Mouse (Mus musculus): ENCODE results near the gene Kcnk18.

The Kcnk18 gene

DNA sequence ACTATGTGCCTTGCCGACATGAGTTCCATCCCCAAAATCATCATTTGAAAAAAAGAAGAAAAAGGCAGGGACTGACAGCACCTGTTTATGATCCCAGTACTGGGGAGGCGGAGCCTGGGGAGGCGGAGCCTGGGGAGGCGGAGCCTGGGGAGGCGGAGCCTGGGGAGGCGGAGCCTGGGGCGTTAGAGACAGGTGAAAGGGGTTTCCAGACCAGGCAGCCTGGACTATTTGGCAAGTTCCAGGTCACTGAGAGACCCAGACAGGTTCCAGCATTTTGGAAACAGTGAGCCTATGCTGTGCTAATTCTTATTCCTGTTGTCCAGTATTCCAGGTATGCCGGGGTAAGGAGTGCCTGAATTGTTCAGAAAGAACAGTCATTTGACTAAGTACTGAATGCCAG, at the start of gene Kcnk18:
Kcnk18 (plus strand) TSS at position 224 of the 400 bp plus-strand sequence.
- DNase-seq (ENCODE audit: low read depth in 2 of 2, low spot score in 2 of 2): no peak

DNA sequence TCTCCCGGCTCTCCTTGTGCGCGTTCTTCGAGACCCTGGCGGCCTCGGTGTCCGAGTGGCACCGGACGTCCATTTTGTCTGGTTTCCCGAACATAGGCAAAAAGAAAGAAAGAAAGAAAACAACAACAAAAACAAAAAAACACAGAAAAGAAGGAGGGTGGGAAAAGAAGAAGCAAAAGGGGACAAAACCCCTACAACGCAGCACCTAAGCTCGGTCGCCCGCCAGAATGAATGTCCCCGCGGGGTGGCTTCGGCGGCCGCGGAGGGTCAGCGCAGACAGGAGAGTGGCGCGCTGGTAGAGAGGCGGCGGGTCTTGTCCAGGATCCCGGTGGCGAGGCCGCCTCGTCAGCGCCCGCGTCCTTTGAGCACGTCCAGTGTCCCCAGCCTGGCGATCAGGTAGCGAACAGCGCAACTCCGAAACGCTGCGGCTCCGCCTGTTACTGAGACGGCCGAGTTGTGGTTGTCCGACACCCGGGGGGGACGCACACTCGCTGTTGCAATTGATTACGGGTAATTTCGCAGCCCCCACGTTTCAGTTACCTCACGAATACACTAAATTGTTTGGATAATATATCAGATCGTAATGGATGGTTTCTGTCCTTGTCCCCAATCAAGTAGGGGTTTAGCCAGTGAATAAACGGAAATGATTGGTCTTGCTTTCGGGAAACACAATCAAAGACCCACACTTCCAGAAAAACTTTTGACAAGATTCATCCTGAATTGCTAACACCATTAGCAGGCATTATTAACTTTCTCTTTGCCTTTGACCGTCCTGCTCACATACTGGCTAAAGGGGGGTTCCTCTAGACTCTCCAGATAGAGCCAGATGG, 48.9 kb upstream of the Kcnk18 start, which contains the start of gene Vax1:
Vax1 (minus strand) TSS at position 121 of the 830 bp plus-strand sequence.
- no peak for DNase-seq (ENCODE audit: low read depth in 2 of 2, low spot score in 2 of 2)

DNA sequence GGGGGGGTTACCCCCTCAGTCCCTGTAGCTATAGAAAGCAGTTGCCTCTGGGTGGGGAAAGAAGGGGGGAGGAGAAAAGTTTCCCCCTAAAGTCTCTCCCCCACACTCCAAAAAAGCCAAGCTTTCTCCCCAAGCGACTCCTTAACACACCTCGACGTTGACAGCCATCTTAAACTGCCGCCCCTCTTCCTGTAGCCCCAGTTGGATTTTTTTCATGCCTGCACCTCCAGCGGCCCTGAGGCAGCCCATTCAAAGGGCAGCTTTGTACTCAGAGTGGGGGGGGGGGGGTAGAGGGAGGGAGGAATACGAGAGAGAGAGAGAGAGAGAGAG, 48.3 kb upstream of the Kcnk18 start:
- no peak for DNase-seq (ENCODE audit: low read depth in 2 of 2, low spot score in 2 of 2)

DNA sequence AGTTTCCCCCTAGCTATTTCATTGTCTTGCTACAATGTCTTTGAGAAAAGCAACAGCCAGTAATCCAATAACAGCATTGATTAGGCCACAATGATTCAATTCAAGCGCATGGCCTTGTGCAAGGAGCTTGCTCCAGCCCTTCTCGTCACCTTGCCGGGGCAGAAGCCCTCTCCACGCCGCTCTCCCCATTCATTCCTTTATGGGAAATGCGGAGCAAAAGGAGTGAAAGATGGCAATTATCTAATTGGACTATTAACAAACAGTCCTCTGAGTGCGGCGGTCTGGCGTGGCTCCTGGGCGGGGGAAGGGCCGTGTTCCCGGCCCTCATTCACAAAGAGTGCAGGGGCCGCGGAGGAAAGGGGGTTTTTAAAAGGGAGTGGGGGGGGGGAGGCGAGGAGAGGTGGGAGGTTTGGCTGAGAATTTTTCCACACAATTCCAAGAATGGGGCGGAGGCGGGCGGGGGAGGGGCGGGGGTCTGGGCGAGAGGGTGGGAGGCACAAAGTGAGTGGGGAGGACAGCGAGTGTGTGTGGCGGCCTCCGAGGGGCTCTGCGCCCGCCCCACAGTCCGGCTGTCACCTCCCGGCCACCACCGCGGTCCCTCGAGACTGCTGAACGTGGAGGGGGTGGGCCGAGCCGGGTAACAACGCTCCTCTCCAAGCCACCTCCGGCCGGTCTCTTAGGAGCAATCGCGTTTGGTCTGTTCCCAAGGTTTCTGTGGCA, 47.7 kb upstream of the Kcnk18 start:
- DNase-seq (ENCODE audit: low read depth in 2 of 2, low spot score in 2 of 2): no peak

DNA sequence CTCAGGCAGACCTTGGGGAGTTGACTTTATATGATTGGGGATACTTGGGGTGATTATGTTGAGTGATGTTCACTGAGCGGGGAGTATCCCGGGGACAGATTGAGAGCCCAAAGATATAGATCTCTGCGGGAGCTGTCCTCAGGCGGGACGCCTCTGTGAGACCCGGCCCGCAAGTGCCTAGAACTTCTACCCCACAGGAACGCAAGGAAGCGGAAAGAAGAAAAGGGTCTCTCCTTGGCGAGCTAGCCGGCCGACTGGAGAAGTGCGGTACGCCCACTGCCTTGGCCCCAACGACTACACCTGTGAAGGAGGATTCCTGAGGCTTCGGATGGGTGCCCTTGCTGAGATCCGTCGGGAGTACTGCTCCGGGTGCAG, 47.2 kb upstream of the Kcnk18 start:
- DNase-seq (ENCODE audit: low read depth in 2 of 2, low spot score in 2 of 2): no peak

DNA sequence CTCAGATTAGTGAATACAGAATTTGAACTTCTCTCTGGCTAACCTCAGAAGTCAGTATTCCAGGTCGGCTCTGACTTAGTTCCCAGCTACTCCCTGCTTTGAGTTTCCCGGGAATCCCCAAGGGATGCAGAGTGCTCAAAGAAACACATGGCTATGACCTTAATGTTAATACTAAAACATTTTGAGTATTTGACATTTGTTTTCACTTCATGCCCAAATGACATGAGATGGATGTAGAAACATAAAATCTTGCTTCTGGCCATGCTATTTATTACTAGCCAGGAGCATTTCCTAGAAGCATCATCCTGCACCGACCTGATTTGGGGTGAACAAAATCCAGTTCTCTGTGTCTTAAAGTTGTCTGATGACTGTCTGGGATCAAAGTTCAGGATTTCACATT, 46.2 kb upstream of the Kcnk18 start:
- no peak for DNase-seq (ENCODE audit: low read depth in 2 of 2, low spot score in 2 of 2)

DNA sequence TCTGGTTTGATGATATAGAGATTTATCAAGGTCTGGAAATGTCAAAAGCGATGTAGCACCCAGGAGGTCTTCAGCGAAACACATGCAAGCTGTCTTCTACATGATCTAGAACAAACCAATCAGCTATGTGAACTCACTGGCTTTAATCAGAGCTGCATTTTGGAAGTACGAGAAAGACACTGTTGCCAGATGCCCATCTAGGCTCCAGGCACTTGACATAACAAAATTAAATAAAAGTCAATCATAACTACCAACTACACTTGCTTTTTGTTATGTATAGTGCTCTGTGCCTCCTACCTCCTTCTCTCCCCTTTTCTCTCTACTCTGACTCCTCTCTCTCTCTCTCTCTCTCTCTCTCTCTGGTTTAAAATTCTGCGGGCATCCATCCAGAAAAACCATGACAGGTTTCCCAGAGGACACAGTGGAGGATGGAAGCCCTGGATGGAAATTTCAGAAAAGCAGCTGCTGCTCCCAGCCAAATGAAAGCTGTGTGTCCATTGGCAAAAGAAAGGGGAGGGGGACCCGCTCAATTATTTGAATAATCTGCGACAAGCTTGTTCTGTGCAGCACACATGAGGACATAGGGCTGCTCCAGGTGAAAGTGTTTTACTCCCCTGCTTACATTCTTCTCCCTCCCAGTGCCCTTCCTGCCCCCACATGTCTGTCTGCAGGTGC, 45.5 kb upstream of the Kcnk18 start:
- DNase-seq (ENCODE audit: low read depth in 2 of 2, low spot score in 2 of 2): no peak

DNA sequence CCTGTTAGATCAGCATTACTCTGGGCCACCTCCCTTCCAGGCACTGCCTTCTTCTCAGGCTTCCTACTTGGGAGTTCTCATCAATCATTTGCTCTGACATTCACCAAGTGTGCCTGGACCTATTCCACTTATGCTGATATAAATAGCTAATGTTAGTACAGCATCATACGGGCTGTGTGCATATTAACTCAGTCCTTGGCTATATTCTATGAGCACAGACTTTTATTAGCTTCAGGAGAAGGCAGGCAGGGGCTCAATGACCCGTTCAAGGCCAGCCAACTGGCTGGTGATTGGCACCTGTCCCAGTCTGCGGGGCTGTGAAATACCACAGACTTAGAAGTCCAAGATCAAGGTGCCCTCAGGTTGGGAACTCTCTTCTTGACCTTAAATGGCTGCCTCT, 35.0 kb upstream of the Kcnk18 start:
- DNase-seq (ENCODE audit: low read depth in 2 of 2, low spot score in 2 of 2): no peak

DNA sequence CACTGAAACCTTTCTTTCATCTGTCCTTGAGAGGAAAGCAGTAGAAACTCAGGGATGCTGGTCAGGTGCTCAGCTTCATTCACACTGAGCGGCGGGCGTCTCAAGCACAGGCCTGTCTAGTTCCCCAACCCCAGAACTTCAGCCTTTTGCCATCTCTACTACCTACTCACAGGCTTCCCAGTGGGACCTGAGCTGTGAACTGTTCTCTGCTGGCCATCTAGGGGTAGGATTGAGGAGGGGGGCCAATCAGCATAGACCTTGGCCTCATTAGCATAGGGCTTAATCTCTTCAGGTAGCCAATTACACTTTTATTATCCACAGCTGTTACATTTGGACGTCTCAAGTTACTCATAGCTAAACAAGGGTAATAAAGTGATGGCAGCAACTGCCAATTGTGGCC, 30.0 kb upstream of the Kcnk18 start:
- DNase-seq (ENCODE audit: low read depth in 2 of 2, low spot score in 2 of 2): no peak

DNA sequence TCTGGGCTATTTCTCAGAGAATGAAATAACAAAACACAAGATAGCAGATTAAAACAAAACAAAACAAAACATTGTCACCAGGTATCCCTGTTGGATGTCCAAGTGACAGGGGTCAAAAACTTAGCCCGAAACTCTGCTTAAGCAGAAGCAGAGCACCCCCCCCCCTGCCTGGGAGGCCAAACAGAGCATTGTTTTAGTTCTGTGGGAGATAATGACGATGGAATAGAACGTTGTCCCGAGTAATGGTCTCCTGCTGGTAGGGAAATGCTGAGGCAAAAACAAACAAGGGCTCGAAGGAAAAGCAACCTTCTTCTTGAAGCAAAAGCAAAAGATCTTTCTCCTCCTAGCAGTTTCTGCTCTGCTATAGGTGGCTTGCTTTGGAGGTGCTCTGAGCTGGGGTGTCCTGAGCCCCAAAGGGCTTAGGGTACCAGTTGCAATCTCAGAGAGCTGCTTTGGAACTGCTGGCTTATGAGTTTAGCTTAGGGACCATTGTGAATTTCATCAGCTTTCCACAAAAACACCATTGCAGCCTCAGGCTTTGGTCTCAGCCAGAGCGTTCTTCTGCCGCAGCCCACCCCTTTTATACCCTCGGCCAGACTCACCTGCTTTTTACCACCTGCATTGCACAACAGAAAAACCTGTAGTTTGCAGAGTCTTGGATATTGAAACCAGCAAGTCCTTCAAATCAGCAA, 28.4 kb upstream of the Kcnk18 start:
- DNase-seq (ENCODE audit: low read depth in 2 of 2, low spot score in 2 of 2): no peak

DNA sequence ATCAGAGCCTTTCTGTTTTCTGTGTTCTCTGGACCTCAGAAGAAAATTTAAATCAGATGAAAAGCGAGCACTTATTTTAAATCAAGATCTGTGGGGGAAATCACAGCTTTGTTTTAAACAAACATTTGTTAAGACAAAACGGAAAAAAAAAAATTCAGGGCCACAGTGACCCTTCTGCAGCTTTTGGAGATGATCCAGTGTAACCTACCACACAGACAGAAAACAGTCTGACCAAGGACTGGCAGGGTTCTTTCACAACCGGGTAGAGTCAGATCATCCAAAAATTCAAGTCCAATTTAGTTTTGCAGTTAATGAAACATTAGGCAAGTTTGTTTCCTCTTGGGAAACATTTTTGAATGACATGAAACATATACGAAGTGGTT, 27.9 kb upstream of the Kcnk18 start:
- DNase-seq (ENCODE audit: low read depth in 2 of 2, low spot score in 2 of 2): no peak

DNA sequence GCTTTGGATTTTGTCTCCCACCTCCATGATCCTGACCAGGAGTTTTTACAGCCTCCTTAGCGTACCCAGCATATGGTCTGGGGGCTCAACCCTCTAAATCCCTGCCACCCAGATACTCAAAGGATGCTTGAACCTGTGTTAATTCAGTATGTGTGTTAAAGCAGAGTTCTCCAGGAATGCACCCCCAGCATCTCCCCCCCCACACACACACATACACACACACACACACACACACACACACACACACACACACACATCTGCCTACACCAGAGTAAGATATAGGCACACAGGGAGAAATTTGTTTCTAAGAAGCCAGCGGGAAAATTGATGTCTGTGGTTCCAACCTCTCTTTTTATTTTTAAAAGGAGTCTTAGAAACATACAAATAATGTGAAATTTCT, 26.5 kb upstream of the Kcnk18 start:
- no peak for DNase-seq (ENCODE audit: low read depth in 2 of 2, low spot score in 2 of 2)

DNA sequence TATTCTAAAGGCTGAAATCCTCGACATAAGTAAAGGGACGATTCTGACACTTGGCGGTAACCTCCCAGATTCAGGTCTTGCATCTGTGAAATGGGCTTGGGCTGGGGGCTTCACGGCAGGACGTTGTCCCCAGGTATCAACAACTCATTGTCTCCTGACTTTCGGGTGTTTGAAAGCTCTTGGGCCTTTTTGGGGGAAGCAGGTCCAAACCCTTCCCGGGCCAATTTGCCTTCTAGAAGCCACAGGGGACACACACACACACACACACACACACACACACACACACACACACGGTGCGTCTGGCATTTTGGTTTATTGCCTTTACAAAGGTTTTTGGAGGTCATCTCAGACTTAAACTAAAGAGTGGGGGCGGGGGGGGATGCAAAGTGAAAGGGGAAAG, 25.6 kb upstream of the Kcnk18 start:
- DNase-seq (ENCODE audit: low read depth in 2 of 2, low spot score in 2 of 2): no peak

DNA sequence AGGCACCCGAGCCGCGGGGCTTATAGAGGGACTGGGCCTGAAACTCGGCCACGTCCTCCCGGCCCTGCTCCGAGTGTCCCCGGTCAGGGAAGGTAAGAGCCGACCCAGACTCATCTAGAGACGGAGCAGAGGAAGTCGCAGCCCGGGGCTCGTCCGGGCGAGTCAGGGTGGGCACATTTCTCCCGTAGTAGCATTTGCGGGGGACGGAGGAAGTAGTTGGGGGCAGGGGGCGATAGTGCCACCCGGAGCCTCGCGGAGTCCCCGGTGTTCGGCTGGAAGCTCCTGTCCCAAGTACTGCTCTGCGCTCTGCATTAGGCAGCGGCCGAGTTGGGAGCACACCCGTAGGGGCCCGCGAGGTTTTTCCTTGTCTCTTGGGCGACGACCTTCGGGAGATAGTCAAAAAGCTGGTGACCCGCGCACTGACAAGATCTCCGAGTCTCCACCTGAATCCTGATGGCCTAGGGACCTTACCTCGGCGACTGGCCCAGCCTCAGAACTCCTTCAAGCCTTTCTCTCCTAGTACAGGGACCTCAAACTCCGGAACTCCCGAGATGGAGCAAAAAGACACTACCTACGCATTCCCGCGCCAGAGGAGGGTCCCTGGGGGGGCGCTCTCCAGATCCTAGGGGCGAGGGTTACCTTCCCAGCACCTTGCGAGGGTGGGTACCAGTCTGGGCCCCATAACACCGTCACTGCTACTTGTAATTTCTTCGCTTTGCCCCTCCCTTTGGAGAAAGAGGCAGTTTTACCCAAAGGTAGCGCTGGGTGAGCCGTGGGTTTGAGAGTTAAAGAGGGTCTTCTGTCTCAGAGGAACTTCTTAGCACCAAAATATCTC, 24.8 kb upstream of the Kcnk18 start:
- no peak for DNase-seq (ENCODE audit: low read depth in 2 of 2, low spot score in 2 of 2)

DNA sequence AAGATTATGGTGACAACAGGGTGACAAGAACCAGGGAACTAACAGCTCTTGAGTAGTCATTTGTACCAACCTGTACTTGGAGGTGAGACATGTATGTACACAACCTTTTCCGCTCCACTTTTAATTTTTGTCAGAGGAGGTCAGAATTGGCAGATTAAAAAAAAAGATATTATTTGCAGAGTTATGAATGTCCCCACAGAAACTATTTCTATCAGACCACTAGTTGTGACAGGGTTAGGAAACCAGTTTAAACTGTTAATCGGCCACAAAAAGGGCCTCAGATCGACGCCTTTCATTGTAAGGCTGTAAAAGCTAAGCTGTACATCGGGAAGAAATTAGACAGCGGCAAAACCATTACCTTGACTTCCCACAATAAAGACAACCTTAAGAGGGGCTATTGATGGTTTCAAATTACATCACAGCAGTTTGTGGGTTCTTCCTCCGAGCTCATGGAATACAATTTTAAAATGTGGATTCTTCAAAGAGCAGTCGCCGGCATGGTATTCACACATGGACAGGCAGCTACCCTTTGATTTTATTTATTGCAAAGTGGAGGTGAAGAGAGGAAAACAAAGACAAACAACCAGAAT, 23.7 kb upstream of the Kcnk18 start:
- no peak for DNase-seq (ENCODE audit: low read depth in 2 of 2, low spot score in 2 of 2)

DNA sequence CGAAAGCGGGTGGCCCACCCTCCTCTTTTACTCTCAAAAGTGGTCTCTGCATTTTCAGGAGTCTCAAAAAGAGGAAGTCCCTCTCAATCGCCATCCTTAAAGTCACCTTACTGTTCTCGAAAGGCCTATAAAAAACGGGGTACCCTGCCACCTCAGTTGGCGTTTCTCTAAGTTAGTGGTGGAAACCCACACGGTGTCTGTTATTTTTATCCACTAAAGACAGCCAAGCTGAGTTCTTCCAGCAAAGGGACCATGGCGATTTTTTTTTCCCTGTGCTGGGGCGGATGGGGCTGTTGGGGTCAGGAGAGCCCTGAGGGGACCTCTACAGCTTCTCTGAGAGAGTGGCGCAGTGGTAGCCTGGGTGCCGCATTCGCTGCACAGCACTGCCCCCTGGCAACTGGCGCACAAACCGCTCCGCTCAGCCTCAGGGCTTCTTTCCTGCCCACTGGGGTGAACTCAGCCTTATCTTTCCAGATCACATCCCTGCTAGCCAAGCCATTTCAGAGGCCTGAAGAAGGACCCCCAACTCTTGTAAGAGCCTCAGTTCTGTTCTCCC, 22.8 kb upstream of the Kcnk18 start:
- DNase-seq (ENCODE audit: low read depth in 2 of 2, low spot score in 2 of 2): no peak

DNA sequence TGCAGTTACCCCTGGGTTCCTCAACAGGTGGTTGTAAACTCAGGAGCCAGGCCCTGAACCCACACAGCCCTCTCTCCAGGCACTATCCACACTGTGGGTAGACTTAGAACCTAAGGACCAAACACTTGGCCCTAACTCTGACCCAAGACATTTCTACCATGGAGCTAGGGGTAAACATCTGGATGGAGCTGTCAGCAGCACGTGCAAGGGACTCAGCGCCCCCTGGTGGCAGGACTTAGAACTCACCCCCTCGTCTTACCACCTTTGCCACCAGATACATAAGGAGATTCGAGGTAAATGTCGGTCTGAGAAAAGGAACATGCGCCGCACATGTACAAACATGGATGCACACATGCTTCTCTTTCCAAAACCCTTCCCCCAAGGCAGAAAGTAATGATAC, 20.9 kb upstream of the Kcnk18 start:
- peak; percentile 37 to 54 for DNase-seq (ENCODE audit: low read depth in 2 of 2, low spot score in 2 of 2)

DNA sequence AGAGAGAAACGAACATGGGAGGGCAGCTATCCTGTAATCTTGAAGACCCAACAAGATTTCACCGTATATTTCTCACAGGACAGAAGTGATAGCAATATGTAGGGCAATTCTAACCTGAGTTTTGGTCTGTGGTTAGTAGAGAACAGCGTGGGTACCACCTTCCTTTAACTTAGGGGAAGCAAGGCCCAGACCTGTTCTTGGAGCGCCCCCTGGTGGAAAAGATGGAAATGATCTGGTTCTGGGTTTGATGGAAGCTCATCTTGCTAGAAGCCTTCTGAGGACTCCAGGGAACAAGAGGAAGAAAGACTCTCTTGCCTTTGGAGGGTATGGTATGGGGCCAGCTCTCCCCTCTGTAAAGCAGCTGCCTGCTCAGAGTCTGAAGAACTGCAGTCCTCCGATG, 10.5 kb upstream of the Kcnk18 start:
- peak; percentile 27 to 45 for DNase-seq (ENCODE audit: low read depth in 2 of 2, low spot score in 2 of 2)

DNA sequence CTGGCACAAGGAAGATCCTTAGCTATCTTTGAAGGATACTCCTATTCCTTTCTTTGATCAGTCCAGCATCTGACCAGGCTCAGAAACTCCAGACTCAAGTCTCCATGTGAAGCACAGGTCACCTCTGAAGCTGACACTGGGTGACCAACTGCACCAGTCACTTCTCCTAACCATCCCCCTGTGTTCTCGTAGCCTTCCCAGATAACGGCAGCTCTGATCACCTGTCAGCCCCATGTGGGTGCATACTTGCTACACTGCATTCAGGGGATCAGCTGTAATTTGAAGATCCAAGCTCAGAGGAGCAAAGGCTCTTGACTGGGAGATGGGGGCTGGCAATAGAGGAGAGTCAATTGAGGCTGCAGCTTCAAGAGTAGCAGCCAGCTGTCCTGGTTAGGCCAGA, 10.0 kb upstream of the Kcnk18 start:
- no peak for DNase-seq (ENCODE audit: low read depth in 2 of 2, low spot score in 2 of 2)

DNA sequence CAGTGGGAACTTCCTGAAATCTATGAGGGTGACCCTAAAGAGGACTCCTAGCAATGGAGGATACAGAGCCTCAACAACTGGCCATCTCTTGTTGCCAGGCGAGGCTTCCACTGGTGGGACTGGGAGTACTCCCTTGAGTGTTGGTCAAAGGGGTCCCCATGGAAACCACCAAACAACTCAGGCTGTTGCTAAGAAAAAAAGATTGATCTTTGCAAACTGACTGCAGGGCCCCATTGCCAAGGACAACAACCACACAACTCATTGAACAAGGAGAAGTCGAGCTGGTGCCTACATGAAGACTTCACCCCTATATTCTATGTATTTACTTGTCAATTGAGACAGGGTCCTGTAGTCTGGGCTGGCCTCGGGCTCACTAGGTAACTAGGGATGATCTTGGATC, 2.1 kb upstream of the Kcnk18 start:
- no peak for DNase-seq (ENCODE audit: low read depth in 2 of 2, low spot score in 2 of 2)
